Mouse (Mus musculus): ENCODE results near the gene Htatsf1. TPM values are rescaled to one million over a fixed set of nuclear protein-coding genes. Genes with fewer than 3 reads are reported as not detected.

Gene Htatsf1
- total RNA-seq (2014; rRNA removed) (14.6 and 16.2 TPM in 2 replicates), polyA plus RNA-seq (2012; rRNA removed) (6.1 and 7.9 TPM in 2 replicates)

- WGBS: 0% methylated on average over 30 of the region's 85 CpGs
- H3K27ac ChIP-seq (replicated peaks; ENCODE audit: insufficient read depth, low read depth, low read length): peak within 1 kb of the TSS; percentile 82
- DNase-seq (ENCODE audit: extremely low read depth, low read depth, low spot score): peak; percentile 64
- H3K36me3 ChIP-seq (ENCODE audit: control insufficient read depth, insufficient read depth, low read length): peaks cover 10% of the 10 kb centered on the region
- no peaks in the 10 kb centered on the region for H3K79me2 ChIP-seq (ENCODE audit: control insufficient read depth, insufficient read depth, low read length)
- H3K4me3 ChIP-seq (ENCODE audit: insufficient read depth, low read depth, low read length): peak within 1 kb of the TSS; percentile 80
- no peaks in the 10 kb centered on the region for H3K27me3 ChIP-seq (ENCODE audit: control insufficient read depth, insufficient read depth, low read length)
- peak within 1 kb of the TSS; percentile 80 for H3K9ac ChIP-seq (ENCODE audit: low read depth, low read length)
- H3K4me1 ChIP-seq (ENCODE audit: control insufficient read depth, insufficient read depth, low read length): no peaks in the 10 kb centered on the region; the same call in 1 of the 2 replicates
- 0 out of 2 replicates have a peak, but pooled peaks have one; percentile 33 for TF ChIP-seq POLR2A (IDR thresholded peaks at IDR 0.05; ENCODE audit: extremely low read depth, insufficient read depth, low read length)
- no peak for TF ChIP-seq CTCF (IDR thresholded peaks at IDR 0.05; ENCODE audit: low read depth, low read length)
Measured at GRCm38 (mm10) chrX:57053174-57053992, at the start of gene Htatsf1. TSS of gene Htatsf1 (plus strand) at chrX:57053583.

GRCm38 (mm10) chrX:57012891-57013290, 40.5 kb upstream of the Htatsf1 start:
- Histone ChIP-seq H3K4me1 (ENCODE audit: control insufficient read depth, insufficient read depth, low read length) (no peaks in the 10 kb centered on the region; the same call in 1 of the 2 replicates), H3K9ac (ENCODE audit: low read depth, low read length) (no peak overlapping the region), H3K27me3 (ENCODE audit: control insufficient read depth, insufficient read depth, low read length) (no peaks in the 10 kb centered on the region), H3K36me3 (ENCODE audit: control insufficient read depth, insufficient read depth, low read length) (no peaks in the 10 kb centered on the region), H3K27ac (replicated peaks; ENCODE audit: insufficient read depth, low read depth, low read length) (no peak overlapping the region), H3K4me3 (ENCODE audit: insufficient read depth, low read depth, low read length) (no peak overlapping the region), H3K79me2 (ENCODE audit: control insufficient read depth, insufficient read depth, low read length) (no peaks in the 10 kb centered on the region)
- TF ChIP-seq CTCF (IDR thresholded peaks at IDR 0.05; ENCODE audit: low read depth, low read length): no peak
- no peak for TF ChIP-seq POLR2A (IDR thresholded peaks at IDR 0.05; ENCODE audit: extremely low read depth, insufficient read depth, low read length)
- WGBS: 49% methylated on average over 2 of the region's 2 CpGs
- peak; percentile 2 for DNase-seq (ENCODE audit: extremely low read depth, low read depth, low spot score)

- TF ChIP-seq POLR2A (IDR thresholded peaks at IDR 0.05; ENCODE audit: extremely low read depth, insufficient read depth, low read length) (no peak), CTCF (IDR thresholded peaks at IDR 0.05; ENCODE audit: low read depth, low read length) (no peak)
- Histone ChIP-seq H3K79me2 (ENCODE audit: control insufficient read depth, insufficient read depth, low read length) (no peaks in the 10 kb centered on the region), H3K36me3 (ENCODE audit: control insufficient read depth, insufficient read depth, low read length) (no peaks in the 10 kb centered on the region), H3K27ac (replicated peaks; ENCODE audit: insufficient read depth, low read depth, low read length) (no peak within 1 kb of the TSS), H3K4me1 (ENCODE audit: control insufficient read depth, insufficient read depth, low read length) (no peaks in the 10 kb centered on the region), H3K27me3 (ENCODE audit: control insufficient read depth, insufficient read depth, low read length) (no peaks in the 10 kb centered on the region), H3K9ac (ENCODE audit: low read depth, low read length) (no peak within 1 kb of the TSS), H3K4me3 (ENCODE audit: insufficient read depth, low read depth, low read length) (no peak within 1 kb of the TSS)
- DNase-seq (ENCODE audit: extremely low read depth, low read depth, low spot score): no peak
- WGBS: 77% methylated on average over 5 of the region's 5 CpGs
Measured at GRCm38 (mm10) chrX:57042774-57043173, 10.6 kb upstream of the Htatsf1 start, which contains the start of gene Brs3. TSS of gene Brs3 (plus strand) at chrX:57043074.

- TF ChIP-seq POLR2A (IDR thresholded peaks at IDR 0.05; ENCODE audit: extremely low read depth, insufficient read depth, low read length) (no peak), CTCF (IDR thresholded peaks at IDR 0.05; ENCODE audit: low read depth, low read length) (no peak)
- Histone ChIP-seq H3K4me1 (ENCODE audit: control insufficient read depth, insufficient read depth, low read length) (no peaks in the 10 kb centered on the region), H3K27ac (replicated peaks; ENCODE audit: insufficient read depth, low read depth, low read length) (no peak overlapping the region), H3K9ac (ENCODE audit: low read depth, low read length) (no peak overlapping the region), H3K4me3 (ENCODE audit: insufficient read depth, low read depth, low read length) (no peak overlapping the region), H3K36me3 (ENCODE audit: control insufficient read depth, insufficient read depth, low read length) (no peaks in the 10 kb centered on the region), H3K27me3 (ENCODE audit: control insufficient read depth, insufficient read depth, low read length) (no peaks in the 10 kb centered on the region), H3K79me2 (ENCODE audit: control insufficient read depth, insufficient read depth, low read length) (no peaks in the 10 kb centered on the region)
- 73% methylated on average over 6 of the region's 6 CpGs for WGBS
- no peak for DNase-seq (ENCODE audit: extremely low read depth, low read depth, low spot score)
Measured at GRCm38 (mm10) chrX:57043869-57044268, 9.5 kb upstream of the Htatsf1 start.

GRCm38 (mm10) chrX:57052848-57053173, 572 bp upstream of the Htatsf1 start:
- TF ChIP-seq CTCF (IDR thresholded peaks at IDR 0.05; ENCODE audit: low read depth, low read length) (no peak), POLR2A (IDR thresholded peaks at IDR 0.05; ENCODE audit: extremely low read depth, insufficient read depth, low read length) (no peak)
- peak overlapping the region; percentile 9; the same call in 1 of the 2 replicates for H3K27ac ChIP-seq (replicated peaks; ENCODE audit: insufficient read depth, low read depth, low read length)
- no peak for DNase-seq (ENCODE audit: extremely low read depth, low read depth, low spot score)
- H3K4me3 ChIP-seq (ENCODE audit: insufficient read depth, low read depth, low read length): peak overlapping the region; percentile 80
- no peaks in the 10 kb centered on the region for H3K79me2 ChIP-seq (ENCODE audit: control insufficient read depth, insufficient read depth, low read length)
- no peaks in the 10 kb centered on the region for H3K27me3 ChIP-seq (ENCODE audit: control insufficient read depth, insufficient read depth, low read length)
- no peaks in the 10 kb centered on the region; the same call in 1 of the 2 replicates for H3K4me1 ChIP-seq (ENCODE audit: control insufficient read depth, insufficient read depth, low read length)
- peaks cover 10% of the 10 kb centered on the region for H3K36me3 ChIP-seq (ENCODE audit: control insufficient read depth, insufficient read depth, low read length)
- peak overlapping the region; percentile 43; the same call in 1 of the 2 replicates for H3K9ac ChIP-seq (ENCODE audit: low read depth, low read length)
- WGBS: 2% methylated on average over 4 of the region's 4 CpGs

GRCm38 (mm10) chrX:57053993-57054385, 606 bp downstream of the Htatsf1 start:
- under 1% methylated on average over 11 of the region's 11 CpGs for WGBS
- H3K27ac ChIP-seq (replicated peaks; ENCODE audit: insufficient read depth, low read depth, low read length): peak overlapping the region; percentile 34; the same call in 1 of the 2 replicates
- H3K36me3 ChIP-seq (ENCODE audit: control insufficient read depth, insufficient read depth, low read length): peaks cover 11% of the 10 kb centered on the region
- H3K27me3 ChIP-seq (ENCODE audit: control insufficient read depth, insufficient read depth, low read length): no peaks in the 10 kb centered on the region
- H3K9ac ChIP-seq (ENCODE audit: low read depth, low read length): peak overlapping the region; percentile 79
- TF ChIP-seq CTCF (IDR thresholded peaks at IDR 0.05; ENCODE audit: low read depth, low read length) (no peak), POLR2A (IDR thresholded peaks at IDR 0.05; ENCODE audit: extremely low read depth, insufficient read depth, low read length) (no peak)
- no peak for DNase-seq (ENCODE audit: extremely low read depth, low read depth, low spot score)
- H3K4me1 ChIP-seq (ENCODE audit: control insufficient read depth, insufficient read depth, low read length): no peaks in the 10 kb centered on the region; the same call in 1 of the 2 replicates
- H3K79me2 ChIP-seq (ENCODE audit: control insufficient read depth, insufficient read depth, low read length): no peaks in the 10 kb centered on the region
- peak overlapping the region; percentile 80 for H3K4me3 ChIP-seq (ENCODE audit: insufficient read depth, low read depth, low read length)

All from liver, adult 2 months (tissue).